Mouse (Mus musculus) intestine, postnatal 0 days (tissue): Measurements from ENCODE around the gene Csf2rb2. TPM values are rescaled to one million over a fixed set of nuclear protein-coding genes. Genes with fewer than 3 reads are reported as not detected.
A peak's percentile ranks its signal among the peaks of the same experiment; 100 is the strongest.
"Not testable (repeated sequence)": the region's sequence is repeated elsewhere in the genome, so short reads cannot be mapped to it uniquely, and the experiment has no call there.

Experiments
- ATAC-seq: fragments of 200-750 bp; cut with Nextera tagmentation; 2 replicates; pipeline ENCODE4 v1.8.0; 2017; ENCODE audit warnings: mild to moderate bottlenecking, moderate TSS enrichment, moderate library complexity
- H3K27ac ChIP-seq: fragments of 300-500 bp; sonication (generic); 2 replicates; pipeline ENCODE4 v1.5.1; 2014; ENCODE audit warnings: mild to moderate bottlenecking, low read depth, low read length, moderate library complexity
- H3K27me3 ChIP-seq: fragments of 300-500 bp; sonication (generic); replicated peaks from 2 replicates; pipeline ENCODE4 v1.6.1; 2014; ENCODE audit warnings: low read length, mixed read lengths; ENCODE audit not compliant: control insufficient read depth, insufficient read depth
- H3K36me3 ChIP-seq: fragments of 300-500 bp; sonication (generic); 2 replicates; pipeline ENCODE4 v1.6.1; 2014; ENCODE audit warnings: mild to moderate bottlenecking, moderate library complexity; ENCODE audit not compliant: control insufficient read depth, insufficient read depth
- H3K4me1 ChIP-seq: fragments of 300-500 bp; sonication (generic); replicated peaks from 2 replicates; pipeline ENCODE4 v1.6.1; 2014; ENCODE audit warnings: antibody characterized with exemption, low read length, mixed read lengths; ENCODE audit not compliant: control insufficient read depth, insufficient read depth
- H3K4me2 ChIP-seq: fragments of 300-500 bp; sonication (generic); replicated peaks from 2 replicates; pipeline ENCODE4 v1.6.1; 2014; ENCODE audit warnings: low read depth, mild to moderate bottlenecking, moderate library complexity
- H3K4me3 ChIP-seq: fragments of 300-500 bp; sonication (generic); 2 replicates; pipeline ENCODE4 v1.5.1; 2014; ENCODE audit warnings: low read depth, low read length
- H3K9ac ChIP-seq: fragments of 300-500 bp; sonication (generic); 2 replicates; pipeline ENCODE4 v1.6.1; 2014; ENCODE audit warnings: mild to moderate bottlenecking, low read depth, low read length
- H3K9me3 ChIP-seq: fragments of 300-500 bp; sonication (generic); 2 replicates; pipeline ENCODE4 v1.6.1; 2016; ENCODE audit warnings: mixed run types; ENCODE audit not compliant: control insufficient read depth
- CTCF ChIP-seq: sonication (generic); IDR thresholded peaks from 2 replicates; pipeline ENCODE4 v1.5.1; 2016; ENCODE audit warnings: low read depth, mild to moderate bottlenecking, control low read depth, antibody characterized with exemption, moderate library complexity
- WGBS: fragments of 180-500 bp; shearing (Covaris S2); extraction: QIAGEN DNeasy Blood & Tissue Kit; methylation state at CpG from one replicate; pipeline ENCODE4 v1.1.7; 2014; 5-methylcytosine and 5-hydroxymethylcytosine counted together
- polyA plus RNA-seq: library from polyadenylated mRNA; unstranded; fragments of >200 nt; fragmentation: Nextera tagmentation; extraction: Ambion mirVana; gene quantifications from 2 replicates; pipeline ENCODE4 v1.2.1, GENCODE M21; 2015

Gene Csf2rb2
- 0.31 and 0.42 TPM in 2 replicates for polyA plus RNA-seq

GRCm38 (mm10) chr15:78305341-78305933 is at the start of gene Csf2rb2:
Gene Csf2rb2, minus strand, starts transcription at chr15:78305721.
- Histone ChIP-seq H3K27ac (no peak within 1 kb of the TSS), H3K36me3 (no peaks in the 10 kb centered on the region), H3K27me3 (no peaks in the 10 kb centered on the region), H3K4me3 (no peak within 1 kb of the TSS), H3K9ac (no peak within 1 kb of the TSS), H3K9me3 (no peaks in the 10 kb centered on the region), H3K4me1 (no peaks in the 10 kb centered on the region), H3K4me2 (no peak within 1 kb of the TSS)
- TF ChIP-seq CTCF: no peak
- WGBS: 70% methylated on average over 10 of the region's 10 CpGs
- no peak for ATAC-seq

GRCm38 (mm10) chr15:78354958-78355357 is 49.4 kb upstream of the Csf2rb2 start:
- no peaks in the 10 kb centered on the region for H3K36me3 ChIP-seq
- H3K4me2 ChIP-seq: no peak overlapping the region
- H3K9ac ChIP-seq: no peak overlapping the region
- H3K27me3 ChIP-seq: peaks cover 70% of the 10 kb centered on the region
- WGBS: 3% methylated on average over 1 of the region's 1 CpGs
- no peak for ATAC-seq
- H3K4me3 ChIP-seq: no peak overlapping the region
- H3K9me3 ChIP-seq: no peaks in the 10 kb centered on the region
- TF ChIP-seq CTCF: peak; percentile 80
- no peak overlapping the region for H3K27ac ChIP-seq
- no peaks in the 10 kb centered on the region for H3K4me1 ChIP-seq

GRCm38 (mm10) chr15:78351586-78352165 is 46.2 kb upstream of the Csf2rb2 start:
- Histone ChIP-seq H3K4me2 (no peak overlapping the region), H3K27ac (no peak overlapping the region), H3K9me3 (no peaks in the 10 kb centered on the region), H3K4me1 (no peaks in the 10 kb centered on the region), H3K36me3 (no peaks in the 10 kb centered on the region), H3K9ac (no peak overlapping the region), H3K27me3 (peaks cover 39% of the 10 kb centered on the region; the same call in 1 of the 2 replicates), H3K4me3 (no peak overlapping the region)
- TF ChIP-seq CTCF: no peak
- no peak for ATAC-seq
- WGBS: 52% methylated on average over 3 of the region's 3 CpGs

GRCm38 (mm10) chr15:78344567-78344966 is 39.0 kb upstream of the Csf2rb2 start:
- Histone ChIP-seq H3K4me1 (no peaks in the 10 kb centered on the region), H3K27ac (no peak overlapping the region), H3K9me3 (no peaks in the 10 kb centered on the region), H3K27me3 (peaks cover 3% of the 10 kb centered on the region; the same call in 1 of the 2 replicates), H3K36me3 (no peaks in the 10 kb centered on the region), H3K4me2 (no peak overlapping the region), H3K9ac (no peak overlapping the region), H3K4me3 (no peak overlapping the region)
- TF ChIP-seq CTCF: no peak
- no peak for ATAC-seq
- WGBS: 74% methylated on average over 3 of the region's 3 CpGs

- Histone ChIP-seq H3K9me3 (no peaks in the 10 kb centered on the region), H3K27me3 (peaks cover 3% of the 10 kb centered on the region; the same call in 1 of the 2 replicates), H3K27ac (no peak overlapping the region), H3K36me3 (no peaks in the 10 kb centered on the region), H3K9ac (no peak overlapping the region), H3K4me3 (no peak overlapping the region), H3K4me2 (no peak overlapping the region), H3K4me1 (no peaks in the 10 kb centered on the region)
- WGBS: 0% methylated on average over 1 of the region's 1 CpGs
- no peak for ATAC-seq
- no peak for TF ChIP-seq CTCF
Observed at GRCm38 (mm10) chr15:78343683-78344082, 38.2 kb upstream of the Csf2rb2 start.

GRCm38 (mm10) chr15:78340919-78341318 is 35.4 kb upstream of the Csf2rb2 start:
- not testable (repeated sequence) for H3K4me1 ChIP-seq, H3K4me2 ChIP-seq, H3K27me3 ChIP-seq, H3K4me3 ChIP-seq, H3K9ac ChIP-seq, H3K36me3 ChIP-seq, H3K9me3 ChIP-seq, H3K27ac ChIP-seq, ATAC-seq
- WGBS: 61% methylated on average over 6 of the region's 7 CpGs
